Mouse (Mus musculus) limb, embryonic 10.5 days (tissue): Measurements from ENCODE around the gene Rbfox3. TPM values are rescaled to one million over a fixed set of nuclear protein-coding genes. Genes with fewer than 3 reads are reported as not detected.

Source experiments
- DNase-seq: peaks from one replicate; pipeline ENCODE4 v3.0.0-alpha.2; 2017; ENCODE audit warnings: low spot score
- H3K27ac ChIP-seq: fragments of 300-500 bp; sonication (generic); 2 replicates; pipeline ENCODE4 v1.5.1; 2016; ENCODE audit warnings: mild to moderate bottlenecking
- H3K27me3 ChIP-seq: fragments of 300-500 bp; sonication (generic); 2 replicates; pipeline ENCODE4 v1.6.1; 2016; ENCODE audit warnings: low read depth, mild to moderate bottlenecking; ENCODE audit not compliant: poor library complexity, severe bottlenecking
- H3K36me3 ChIP-seq: fragments of 300-500 bp; sonication (generic); 2 replicates; pipeline ENCODE4 v1.6.1; 2016; ENCODE audit warnings: mild to moderate bottlenecking, moderate library complexity
- H3K4me1 ChIP-seq: fragments of 300-500 bp; sonication (generic); 2 replicates; pipeline ENCODE4 v1.6.1; 2016
- H3K4me3 ChIP-seq: fragments of 300-500 bp; sonication (generic); 2 replicates; pipeline ENCODE4 v1.5.1; 2016; ENCODE audit warnings: mild to moderate bottlenecking, moderate library complexity
- H3K9me3 ChIP-seq: fragments of 300-500 bp; sonication (generic); replicated peaks from 2 replicates; pipeline ENCODE4 v1.6.1; 2016; ENCODE audit warnings: mild to moderate bottlenecking
- WGBS: fragments of 180-500 bp; shearing (Covaris S2); methylation state at CpG from one replicate; pipeline ENCODE4 v1.1.7; 2016; 5-methylcytosine and 5-hydroxymethylcytosine counted together
- polyA plus RNA-seq: library from polyadenylated mRNA; unstranded; fragments of >200 nt; fragmentation: Nextera tagmentation; extraction: Ambion mirVana; gene quantifications from 2 replicates; pipeline ENCODE4 v1.2.1, GENCODE M21; 2016

The Rbfox3 gene
- polyA plus RNA-seq, 1 experiment from 2014 or later: 1.7 TPM

DNA sequence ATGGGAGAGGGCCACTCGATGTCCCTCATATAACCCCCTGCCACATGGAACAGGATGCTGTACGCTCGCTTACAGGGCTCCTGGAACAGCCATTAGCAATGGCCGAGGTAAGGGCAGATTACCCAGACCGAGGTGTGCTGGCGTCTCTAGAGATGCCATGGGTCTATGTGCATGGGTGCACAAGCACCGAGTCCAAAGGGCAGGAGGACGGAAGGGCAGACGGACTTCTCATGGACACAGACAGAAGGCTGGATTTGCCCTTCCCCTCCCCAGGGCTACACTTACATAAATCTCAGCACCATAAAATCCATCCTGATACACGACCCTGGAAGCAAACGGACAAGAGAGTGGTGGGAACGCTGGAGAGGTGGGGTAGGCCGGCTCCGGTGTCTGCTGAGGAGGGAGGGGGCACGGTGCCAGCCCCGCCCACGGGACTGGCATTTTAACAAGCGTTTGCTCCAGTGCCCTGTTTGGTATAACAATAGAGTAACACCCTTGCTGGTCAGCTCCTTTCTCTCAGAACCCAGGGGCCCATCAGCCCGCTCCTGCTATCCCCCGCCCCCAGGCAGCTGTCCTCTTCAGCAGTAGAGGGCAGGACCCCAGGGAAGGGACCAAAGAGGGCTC, 415.2 kb downstream of the Rbfox3 start:
- H3K36me3 ChIP-seq: no peaks in the 10 kb centered on the region
- peaks cover 18% of the 10 kb centered on the region; the same call in 1 of the 2 replicates for H3K27me3 ChIP-seq
- no peak overlapping the region for H3K4me3 ChIP-seq
- no peaks in the 10 kb centered on the region for H3K9me3 ChIP-seq
- WGBS: 57% methylated on average over 20 of the region's 20 CpGs
- H3K27ac ChIP-seq: no peak overlapping the region
- H3K4me1 ChIP-seq: peaks cover 24% of the 10 kb centered on the region
- no peak for DNase-seq

DNA sequence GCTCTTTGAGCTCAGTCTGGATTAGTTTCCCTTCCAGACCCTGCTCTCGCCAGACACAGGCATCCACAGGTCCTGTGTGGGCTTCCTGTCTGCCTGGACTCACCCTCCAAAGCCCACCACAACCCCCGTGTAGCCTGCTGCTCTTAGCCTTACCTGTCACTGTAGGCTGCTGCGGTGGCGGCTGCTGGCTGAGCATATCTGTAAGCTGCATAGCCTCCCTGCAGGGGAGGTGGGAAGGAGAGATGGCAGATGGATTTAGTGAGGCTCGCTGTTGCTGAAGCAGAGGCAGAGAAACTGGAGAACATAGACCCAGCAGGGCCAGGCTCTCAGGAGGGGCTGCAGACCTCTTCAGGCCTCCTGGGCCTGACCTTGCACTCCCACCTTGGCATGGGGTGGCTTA, 416.3 kb downstream of the Rbfox3 start:
- Histone ChIP-seq H3K36me3 (no peaks in the 10 kb centered on the region), H3K4me3 (no peak overlapping the region), H3K27ac (peak overlapping the region; percentile 38; the same call in 1 of the 2 replicates), H3K4me1 (peaks cover 31% of the 10 kb centered on the region), H3K27me3 (peaks cover 25% of the 10 kb centered on the region), H3K9me3 (no peaks in the 10 kb centered on the region)
- no peak for DNase-seq
- 44% methylated on average over 5 of the region's 5 CpGs for WGBS

DNA sequence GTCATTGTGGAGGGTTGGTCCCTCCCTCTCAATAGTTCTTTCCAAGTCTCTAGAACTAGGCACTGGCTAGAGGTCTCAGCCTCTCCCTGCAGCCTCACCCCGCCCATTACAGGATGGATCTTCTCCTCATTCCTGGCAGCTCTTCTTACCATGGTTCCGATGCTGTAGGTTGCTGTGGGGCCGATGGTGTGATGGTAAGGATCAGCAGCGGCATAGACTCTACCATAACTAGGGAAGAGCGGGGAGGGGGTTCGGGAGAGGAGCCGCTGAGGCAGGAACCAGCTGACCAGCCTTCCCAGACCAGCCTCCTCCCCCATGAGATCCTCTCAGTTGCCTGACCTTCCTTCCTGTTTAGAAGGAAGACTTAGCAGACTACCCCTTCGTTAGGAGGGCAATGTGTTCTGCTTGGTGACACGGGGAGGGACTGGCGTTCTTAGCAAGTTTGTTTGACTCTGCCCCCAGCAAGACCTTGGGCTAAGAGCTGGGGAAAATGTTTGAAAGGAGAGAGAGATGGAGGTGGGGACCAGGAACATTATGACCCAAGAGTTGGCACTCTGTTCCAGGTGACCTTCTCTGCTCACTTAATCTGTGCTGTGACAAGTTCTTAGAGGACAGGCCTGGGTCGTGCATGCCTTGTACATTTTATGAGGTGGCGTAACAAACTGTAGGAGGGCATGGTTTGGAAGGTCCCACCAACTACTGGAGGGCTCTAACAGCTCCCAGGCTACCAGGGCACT, 417.2 kb downstream of the Rbfox3 start:
- Histone ChIP-seq H3K27ac (no peak overlapping the region), H3K36me3 (no peaks in the 10 kb centered on the region)
- WGBS: 80% methylated on average over 12 of the region's 12 CpGs

DNA sequence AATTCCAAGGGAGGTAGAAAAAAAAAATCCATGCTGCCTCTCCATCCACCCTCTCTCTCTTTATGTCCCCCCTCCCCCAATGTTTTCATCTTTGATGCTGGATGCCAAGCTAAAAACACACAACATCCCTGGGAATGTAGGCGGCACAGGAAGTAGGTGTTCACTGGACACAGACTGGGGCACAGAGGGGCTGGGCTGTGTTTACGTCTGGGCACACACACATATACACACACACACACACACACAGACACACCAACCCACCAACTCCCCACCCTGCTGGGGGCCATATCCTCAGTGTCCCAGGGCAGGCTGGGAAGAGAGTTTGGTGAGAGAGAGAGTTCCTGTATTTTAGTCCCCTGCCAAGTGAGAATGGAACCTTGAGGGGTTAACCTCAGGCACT, 417.9 kb downstream of the Rbfox3 start:
- no peaks in the 10 kb centered on the region for H3K9me3 ChIP-seq
- DNase-seq: no peak
- 73% methylated on average over 2 of the region's 2 CpGs for WGBS

More for the DNA sequence above, 417.2 kb downstream of the Rbfox3 start:
- Histone ChIP-seq H3K9me3 (no peaks in the 10 kb centered on the region), H3K4me3 (no peak overlapping the region), H3K27me3 (peaks cover 33% of the 10 kb centered on the region), H3K4me1 (peaks cover 35% of the 10 kb centered on the region)
- no peak for DNase-seq

DNA sequence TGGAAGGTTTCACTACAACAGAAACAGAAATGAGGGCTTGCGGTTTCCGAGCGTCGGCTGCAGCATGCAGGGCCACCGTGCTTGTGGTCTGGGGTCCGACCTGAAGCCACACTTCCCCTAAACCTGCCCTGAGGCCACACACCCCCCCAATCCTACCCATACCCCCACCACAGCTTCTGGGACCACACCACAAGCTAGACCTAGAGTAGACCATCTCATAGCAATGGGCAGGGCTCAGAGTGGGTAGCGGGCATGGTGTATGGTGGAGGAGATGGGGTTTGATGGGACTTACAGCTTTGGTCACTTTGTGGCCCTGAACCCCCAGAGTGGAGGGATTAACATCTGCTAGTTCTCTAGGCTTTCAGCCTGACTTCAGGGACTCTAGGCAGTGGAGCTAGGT, 420.2 kb downstream of the Rbfox3 start:
- Histone ChIP-seq H3K9me3 (no peaks in the 10 kb centered on the region), H3K27me3 (peaks cover 33% of the 10 kb centered on the region), H3K36me3 (peaks cover 17% of the 10 kb centered on the region), H3K4me1 (peaks cover 53% of the 10 kb centered on the region), H3K4me3 (no peak overlapping the region), H3K27ac (no peak overlapping the region)
- 89% methylated on average over 7 of the region's 7 CpGs for WGBS
- DNase-seq: no peak

More for the DNA sequence above, 417.9 kb downstream of the Rbfox3 start:
- peaks cover 40% of the 10 kb centered on the region for H3K27me3 ChIP-seq
- H3K27ac ChIP-seq: no peak overlapping the region; the same call in 1 of the 2 replicates
- H3K36me3 ChIP-seq: no peaks in the 10 kb centered on the region
- H3K4me1 ChIP-seq: peaks cover 42% of the 10 kb centered on the region
- no peak overlapping the region for H3K4me3 ChIP-seq

DNA sequence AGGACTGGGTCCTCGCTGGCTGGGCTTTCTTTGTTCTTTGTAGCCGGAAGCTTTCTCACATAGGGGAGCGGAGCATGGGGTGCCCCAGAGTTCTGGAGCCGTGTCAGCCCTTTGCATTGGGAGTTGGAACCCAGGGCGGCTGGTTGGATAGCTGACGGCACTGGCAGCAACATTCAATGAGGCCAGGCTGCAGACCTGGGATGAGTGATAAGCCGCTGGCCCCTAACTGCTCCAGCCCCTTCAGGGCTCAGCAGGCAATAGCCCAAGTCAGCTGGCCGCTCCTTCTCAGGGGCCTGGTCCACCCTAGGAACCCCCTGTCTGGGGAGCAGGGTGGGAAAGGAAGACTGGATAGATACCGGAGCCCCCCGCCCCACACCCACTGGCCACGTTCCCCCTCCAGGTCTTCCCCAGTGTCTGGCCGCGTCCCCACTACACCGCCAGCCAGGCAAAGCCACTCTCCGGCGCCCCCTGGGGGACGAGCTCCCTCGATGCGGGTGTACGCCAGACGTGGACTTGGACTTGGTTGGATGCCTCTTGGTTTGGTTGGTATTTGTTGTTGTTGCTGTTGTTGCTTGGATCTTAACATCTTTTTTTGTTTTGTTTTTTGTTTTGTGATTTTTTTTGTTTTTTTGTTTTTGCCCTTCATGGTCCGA, 420.7 kb downstream of the Rbfox3 start:
- H3K4me3 ChIP-seq: peak overlapping the region; percentile 29; the same call in 1 of the 2 replicates
- H3K27ac ChIP-seq: peak overlapping the region; percentile 32
- peaks cover 55% of the 10 kb centered on the region for H3K4me1 ChIP-seq
- no peaks in the 10 kb centered on the region for H3K9me3 ChIP-seq
- H3K36me3 ChIP-seq: peaks cover 21% of the 10 kb centered on the region
- peaks cover 31% of the 10 kb centered on the region for H3K27me3 ChIP-seq
- peak; percentile 90 for DNase-seq
- 20% methylated on average over 22 of the region's 22 CpGs for WGBS

DNA sequence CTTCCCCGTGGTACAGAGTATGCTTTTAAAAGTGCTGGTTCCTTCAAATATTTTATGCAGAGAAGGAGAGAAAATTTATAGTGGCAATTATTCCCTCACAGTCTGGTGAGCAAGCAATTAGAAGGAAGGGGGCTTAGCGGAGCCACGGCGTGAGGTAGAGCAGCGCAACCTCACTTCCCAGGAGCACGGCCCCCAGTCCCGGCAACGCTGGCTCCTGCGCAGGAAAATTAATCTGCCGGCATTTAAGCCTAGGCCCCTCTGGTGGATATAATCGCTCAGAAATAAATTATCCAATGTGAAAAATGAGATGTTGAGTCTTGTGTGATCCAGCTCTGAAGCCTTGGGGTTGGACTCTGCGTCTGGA, 422.5 kb downstream of the Rbfox3 start:
- DNase-seq: no peak
- H3K36me3 ChIP-seq: peaks cover 39% of the 10 kb centered on the region
- H3K27ac ChIP-seq: peak overlapping the region; percentile 39; the same call in 1 of the 2 replicates
- peaks cover 27% of the 10 kb centered on the region for H3K27me3 ChIP-seq
- no peaks in the 10 kb centered on the region for H3K9me3 ChIP-seq
- peaks cover 62% of the 10 kb centered on the region for H3K4me1 ChIP-seq
- no peak overlapping the region for H3K4me3 ChIP-seq
- 76% methylated on average over 12 of the region's 12 CpGs for WGBS

DNA sequence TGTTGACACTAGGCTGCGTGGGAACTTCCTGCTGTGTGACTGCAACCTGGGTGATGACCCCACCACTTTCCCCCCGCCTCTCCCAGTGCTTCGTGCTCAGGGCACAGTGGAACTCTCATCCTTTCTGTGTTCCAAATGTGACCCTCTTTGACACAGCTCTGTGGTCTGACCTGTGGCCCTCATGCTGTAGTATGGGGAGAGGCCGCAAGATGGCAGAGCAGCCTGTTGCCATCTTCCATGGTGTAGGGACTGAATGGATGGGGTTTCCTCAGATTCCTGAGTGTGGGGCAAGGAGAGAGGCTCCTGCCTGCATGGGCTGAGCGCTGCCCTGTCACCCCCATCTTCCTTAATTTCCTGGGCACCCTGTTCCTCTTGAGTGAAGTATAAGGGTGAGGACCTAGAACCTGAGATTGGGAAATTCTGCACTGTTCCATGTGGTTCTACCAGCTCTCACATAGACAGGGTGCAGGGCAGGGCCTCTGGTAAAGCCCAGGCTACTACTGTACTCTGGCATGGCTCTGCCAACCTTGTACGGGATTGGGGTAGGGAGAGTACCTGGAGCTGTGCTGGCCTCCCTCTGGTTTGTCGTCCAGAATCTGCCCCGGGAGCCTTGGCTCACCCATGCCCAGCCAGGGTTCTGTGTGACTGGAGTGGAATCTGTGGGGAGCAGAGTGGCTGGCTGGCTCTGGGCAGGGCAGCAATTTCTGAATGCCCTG, 423.0 kb downstream of the Rbfox3 start:
- Histone ChIP-seq H3K4me1 (peaks cover 67% of the 10 kb centered on the region), H3K9me3 (no peaks in the 10 kb centered on the region), H3K36me3 (peaks cover 44% of the 10 kb centered on the region), H3K27ac (peak overlapping the region; percentile 39; the same call in 1 of the 2 replicates), H3K27me3 (peaks cover 27% of the 10 kb centered on the region), H3K4me3 (no peak overlapping the region)
- 73% methylated on average over 8 of the region's 8 CpGs for WGBS
- no peak for DNase-seq

DNA sequence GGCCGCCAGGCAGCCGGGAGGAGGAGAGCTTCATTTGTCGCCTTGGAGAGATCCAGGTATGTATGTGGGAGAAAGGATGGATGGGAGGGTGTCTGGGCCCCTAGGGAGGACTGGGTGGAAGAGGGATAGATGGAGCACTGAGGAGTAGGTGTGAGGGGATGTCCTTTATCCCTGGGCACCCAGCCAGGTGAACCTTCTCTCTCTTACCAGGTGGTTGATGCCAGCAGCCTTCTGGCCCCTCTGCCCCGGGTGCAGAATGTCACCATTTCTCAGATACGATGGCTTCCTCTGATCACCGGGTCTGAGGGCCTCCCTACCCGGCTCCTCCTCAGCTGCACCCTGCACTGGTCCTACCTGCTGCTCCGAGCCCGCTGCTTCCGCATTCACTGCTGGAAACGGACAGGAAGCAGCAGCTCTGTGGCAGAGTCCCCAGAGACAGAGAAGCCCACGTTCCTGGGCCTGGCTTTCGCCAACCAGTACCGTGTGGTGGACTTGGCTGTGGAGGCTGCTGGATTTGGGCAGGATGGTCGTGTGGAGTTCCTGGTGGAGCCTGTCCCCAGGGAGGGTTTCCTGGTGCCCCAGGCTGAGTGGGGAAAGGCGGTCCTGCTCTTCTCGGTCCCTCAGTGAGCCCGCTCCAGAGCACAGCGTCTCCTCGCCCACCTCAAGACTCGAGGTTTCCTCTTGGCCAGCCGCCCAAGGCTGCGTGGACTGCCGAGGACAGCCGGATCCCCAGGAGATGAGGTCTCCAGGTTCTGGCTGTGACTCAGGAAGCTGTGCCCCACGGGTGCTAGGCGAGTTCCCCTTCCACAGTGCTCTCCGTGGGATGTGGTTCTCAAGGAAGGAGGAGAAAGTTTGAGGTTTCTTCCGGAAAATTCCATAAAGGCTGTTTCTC, 424.3 kb downstream of the Rbfox3 start:
- Histone ChIP-seq H3K27me3 (peaks cover 27% of the 10 kb centered on the region), H3K4me3 (no peak overlapping the region), H3K36me3 (peaks cover 56% of the 10 kb centered on the region), H3K4me1 (peaks cover 64% of the 10 kb centered on the region), H3K9me3 (no peaks in the 10 kb centered on the region), H3K27ac (0 out of 2 replicates have a peak overlapping the region, but pooled peaks have one; percentile 23)
- DNase-seq: no peak
- 92% methylated on average over 29 of the region's 29 CpGs for WGBS

DNA sequence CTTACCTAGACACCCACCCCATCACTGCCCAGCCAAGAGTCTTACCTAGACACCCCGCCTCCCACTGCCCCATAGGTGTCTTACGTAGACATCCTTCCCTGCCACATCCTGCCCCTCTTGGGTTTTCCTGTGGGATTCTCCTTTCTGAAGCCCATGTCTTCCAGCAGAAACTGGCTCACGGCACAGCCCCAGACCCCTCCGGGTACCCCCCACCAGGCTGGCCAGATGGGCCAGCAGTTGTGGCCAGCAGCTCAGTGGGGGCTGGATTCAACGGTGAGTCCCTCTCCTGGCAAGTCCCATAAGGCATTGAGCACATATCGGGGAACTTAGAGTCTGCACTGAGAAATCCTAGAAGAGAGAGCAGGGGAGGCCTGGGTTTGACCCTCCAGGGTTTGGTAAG, 425.1 kb downstream of the Rbfox3 start:
- no peaks in the 10 kb centered on the region for H3K9me3 ChIP-seq
- peaks cover 57% of the 10 kb centered on the region for H3K36me3 ChIP-seq
- H3K4me1 ChIP-seq: peaks cover 62% of the 10 kb centered on the region
- 93% methylated on average over 6 of the region's 6 CpGs for WGBS
- peaks cover 27% of the 10 kb centered on the region for H3K27me3 ChIP-seq
- 0 out of 2 replicates have a peak overlapping the region, but pooled peaks have one; percentile 23 for H3K27ac ChIP-seq
- H3K4me3 ChIP-seq: no peak overlapping the region
- DNase-seq: no peak

DNA sequence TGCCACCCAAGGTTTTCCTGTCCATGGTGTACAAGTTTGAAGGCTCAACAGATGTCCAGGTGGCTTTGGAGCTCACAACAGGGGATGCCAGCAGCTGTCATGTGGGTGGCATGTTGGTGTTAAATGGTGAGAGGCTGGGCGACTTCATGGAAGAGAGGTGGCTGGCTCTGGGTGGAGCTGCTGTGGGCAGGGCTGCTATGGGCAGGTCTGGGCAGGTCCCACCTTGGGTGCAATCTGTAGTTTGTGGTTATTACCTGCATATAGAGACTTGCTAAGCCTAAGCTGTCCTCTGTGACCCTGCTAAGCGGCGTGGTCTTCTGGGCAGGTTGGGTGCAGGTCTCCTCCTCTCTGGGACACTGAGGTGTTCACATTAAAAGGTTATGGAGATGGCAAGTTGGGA, 425.6 kb downstream of the Rbfox3 start:
- Histone ChIP-seq H3K27me3 (peaks cover 26% of the 10 kb centered on the region), H3K36me3 (peaks cover 61% of the 10 kb centered on the region), H3K4me1 (peaks cover 61% of the 10 kb centered on the region), H3K9me3 (no peaks in the 10 kb centered on the region), H3K4me3 (no peak overlapping the region), H3K27ac (no peak overlapping the region)
- no peak for DNase-seq
- 88% methylated on average over 3 of the region's 3 CpGs for WGBS

DNA sequence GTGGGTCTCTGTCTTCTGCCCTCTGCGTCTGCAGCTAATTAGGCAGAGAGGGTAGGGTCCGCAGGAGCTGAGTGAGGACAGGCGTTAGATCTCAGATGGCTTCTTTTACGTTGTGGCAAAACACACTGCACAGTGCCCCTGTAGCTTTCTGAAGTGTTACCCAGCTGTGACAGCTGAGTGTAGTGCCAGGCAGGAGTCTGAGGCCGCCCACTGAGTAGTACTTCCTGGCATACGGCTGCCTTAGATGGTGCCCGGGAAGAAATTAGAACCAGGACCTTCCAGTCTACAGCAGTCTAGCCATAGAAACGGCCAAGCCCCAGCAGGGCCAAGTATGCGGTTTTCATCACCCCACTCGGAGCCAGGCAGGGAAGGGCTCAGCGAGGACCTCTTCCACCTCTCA, 426.1 kb downstream of the Rbfox3 start:
- Histone ChIP-seq H3K27ac (no peak overlapping the region), H3K36me3 (peaks cover 61% of the 10 kb centered on the region), H3K9me3 (no peaks in the 10 kb centered on the region), H3K4me1 (peaks cover 57% of the 10 kb centered on the region), H3K27me3 (peaks cover 22% of the 10 kb centered on the region), H3K4me3 (no peak overlapping the region)
- DNase-seq: no peak
- WGBS: 55% methylated on average over 11 of the region's 11 CpGs
